Mouse (Mus musculus): Measurements from ENCODE around the gene Ccl26. TPM values are rescaled to one million over a fixed set of nuclear protein-coding genes. Genes with fewer than 3 reads are reported as not detected.
A peak's percentile ranks its signal among the peaks of the same experiment; 100 is the strongest.
"Not testable (repeated sequence)": the region's sequence is repeated elsewhere in the genome, so short reads cannot be mapped to it uniquely, and the experiment has no call there.

Ccl26 gene
- total RNA-seq (2021) = not detected
- long read RNA-seq, experiment 1 = 0 reads
- long read RNA-seq, experiment 2 = 0 reads

GRCm38 (mm10) chr5:135563469-135563868, at the start of gene Ccl26:
Gene Ccl26 (minus strand): TSS chr5:135563569.
- no peak for DNase-seq

- DNase-seq = no peak
These were observed 46.4 kb upstream of the Ccl26 start for GRCm38 (mm10) chr5:135609794-135610193.

- DNase-seq = no peak
These were observed 44.2 kb upstream of the Ccl26 start for GRCm38 (mm10) chr5:135607581-135607980.

- DNase-seq = not testable (repeated sequence)
These were observed 43.3 kb upstream of the Ccl26 start for GRCm38 (mm10) chr5:135606717-135607116.

- DNase-seq = not testable (repeated sequence)
These were observed 41.3 kb upstream of the Ccl26 start for GRCm38 (mm10) chr5:135604643-135605042.

- DNase-seq = no peak
These were observed 26.8 kb upstream of the Ccl26 start for GRCm38 (mm10) chr5:135589996-135590784.

GRCm38 (mm10) chr5:135587764-135588163, 24.4 kb upstream of the Ccl26 start:
- no peak for DNase-seq

GRCm38 (mm10) chr5:135585691-135586090, 22.3 kb upstream of the Ccl26 start:
- DNase-seq = no peak

GRCm38 (mm10) chr5:135582330-135582729, 19.0 kb upstream of the Ccl26 start:
- DNase-seq = peak in 1 of 2 experiments; percentile 17

GRCm38 (mm10) chr5:135579331-135579751, 16.0 kb upstream of the Ccl26 start:
- DNase-seq = no peak

- DNase-seq = no peak
These were observed 12.7 kb upstream of the Ccl26 start for GRCm38 (mm10) chr5:135576055-135576454.

GRCm38 (mm10) chr5:135573006-135573405, 9.6 kb upstream of the Ccl26 start, which contains the start of gene Ccl24:
Gene Ccl24 (minus strand): TSS chr5:135573049.
- DNase-seq = peak; percentile 25 to 68

- no peak for DNase-seq
These were observed 5.3 kb upstream of the Ccl26 start for GRCm38 (mm10) chr5:135568698-135569097.

- no peak for DNase-seq
These were observed 4.3 kb upstream of the Ccl26 start for GRCm38 (mm10) chr5:135567556-135568265.

GRCm38 (mm10) chr5:135557671-135558070, 5.7 kb downstream of the Ccl26 start:
- DNase-seq = no peak

- DNase-seq = no peak
These were observed 6.3 kb downstream of the Ccl26 start for GRCm38 (mm10) chr5:135557051-135557450.

GRCm38 (mm10) chr5:135556259-135556658, 7.1 kb downstream of the Ccl26 start:
- DNase-seq = no peak

- DNase-seq = no peak
These were observed 11.8 kb downstream of the Ccl26 start for GRCm38 (mm10) chr5:135551591-135551990.

GRCm38 (mm10) chr5:135550910-135551309, 12.5 kb downstream of the Ccl26 start:
- DNase-seq = peak in 1 of 2 experiments; percentile 63

- no peak for DNase-seq
These were observed 15.4 kb downstream of the Ccl26 start for GRCm38 (mm10) chr5:135547990-135548389.

GRCm38 (mm10) chr5:135544865-135545797, 18.2 kb downstream of the Ccl26 start, which contains the start of gene Hip1:
Gene Hip1 (minus strand): TSS chr5:135545120.
- peak; percentile 100 for DNase-seq

GRCm38 (mm10) chr5:135544032-135544558, 19.3 kb downstream of the Ccl26 start:
- peak; percentile 48 to 67 for DNase-seq

Measured in heart, adult 18-20 months (tissue).